Mouse (Mus musculus): Measurements from ENCODE around the gene Tmc4. TPM values are rescaled to one million over a fixed set of nuclear protein-coding genes. Genes with fewer than 3 reads are reported as not detected.

The Tmc4 gene
- polyA plus RNA-seq, 1 experiment from 2014 or later = 60.3 TPM

DNA sequence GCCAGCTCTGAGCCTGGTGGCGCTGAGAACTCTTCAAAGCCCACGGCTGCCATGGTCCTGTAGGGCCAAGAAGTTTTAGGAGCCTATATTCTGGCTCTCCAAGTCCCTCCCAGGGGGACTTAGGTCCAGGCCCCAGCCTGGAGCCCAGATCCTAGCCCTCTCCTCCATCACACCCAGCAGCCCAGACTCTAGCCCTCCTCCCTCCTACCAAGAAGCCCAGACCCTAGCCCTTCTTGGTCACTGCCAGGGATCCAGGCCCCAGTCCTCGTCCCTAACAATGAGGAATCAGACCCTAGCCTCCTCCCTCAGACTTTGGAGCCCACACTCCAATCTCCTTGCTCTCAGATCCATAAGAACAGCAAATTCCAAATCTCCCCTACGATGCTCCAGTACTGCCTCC is 48.3 kb downstream of the Tmc4 start:
- H3K9me3 ChIP-seq (ENCODE audit: low read length) = no peaks in the 10 kb centered on the region
- H3K27ac ChIP-seq (ENCODE audit: low read length) = peak overlapping the region; percentile 94
- no peaks in the 10 kb centered on the region for H3K36me3 ChIP-seq (ENCODE audit: insufficient read depth, low read length)
- WGBS = 27% methylated on average over 4 of the region's 4 CpGs
- H3K4me3 ChIP-seq (ENCODE audit: low read depth, low read length) = peak overlapping the region; percentile 65
- peak overlapping the region; percentile 76 for H3K4me2 ChIP-seq (replicated peaks; ENCODE audit: low read depth, low read length)
- no peak for ATAC-seq
- no peak for DNase-seq (ENCODE audit: low spot score)
- no peaks in the 10 kb centered on the region for H3K27me3 ChIP-seq (replicated peaks; ENCODE audit: insufficient read depth, low read length)
- TF ChIP-seq CTCF (IDR thresholded peaks at IDR 0.05) (no peak), EP300 (IDR thresholded peaks at IDR 0.05) (no peak)
- peak overlapping the region; percentile 69 for H3K9ac ChIP-seq (replicated peaks; ENCODE audit: low read depth)
- H3K4me1 ChIP-seq (ENCODE audit: insufficient read depth, low read depth, low read length) = peaks cover 11% of the 10 kb centered on the region; the same call in 1 of the 2 replicates

DNA sequence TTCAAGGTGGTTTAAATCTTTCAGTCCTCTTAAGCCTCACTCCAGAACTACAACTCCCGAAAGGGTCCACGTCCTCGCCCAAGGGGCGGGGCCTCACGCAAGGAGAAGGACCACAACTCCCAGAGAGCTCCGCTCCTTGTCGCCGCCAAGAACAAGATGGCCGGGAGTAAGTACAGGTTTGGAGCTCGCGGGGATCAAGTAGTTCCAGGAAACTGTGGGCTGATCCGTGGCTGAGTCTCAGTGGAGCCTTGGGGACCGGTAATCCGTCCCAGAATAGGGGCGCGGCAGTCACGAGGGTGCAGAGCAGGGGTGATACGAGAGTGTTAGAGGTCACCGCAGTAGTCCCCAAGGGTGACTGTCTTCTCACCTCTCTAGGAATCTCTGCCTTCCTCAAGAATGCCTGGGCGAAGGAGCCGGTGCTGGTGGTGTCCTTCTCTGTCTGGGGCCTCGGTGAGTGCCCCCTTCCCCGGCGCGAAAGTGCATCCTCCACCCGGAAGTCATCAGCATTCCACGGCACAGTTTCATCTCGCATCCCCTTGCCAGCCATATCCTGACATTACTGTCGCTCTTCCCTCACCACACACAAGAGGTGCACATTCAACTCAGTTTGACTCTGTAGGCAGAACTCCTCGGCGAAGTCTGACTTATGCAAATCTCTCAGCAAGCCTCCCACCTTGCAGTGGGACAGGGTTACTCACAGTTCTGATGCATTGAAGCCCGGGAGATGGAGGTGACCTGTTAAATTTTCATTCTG is 59.9 kb downstream of the Tmc4 start, which contains the start of gene Ndufa3:
Gene Ndufa3 (plus strand): TSS at position 132 of the 754 bp plus-strand sequence.
- Histone ChIP-seq H3K9ac (replicated peaks; ENCODE audit: low read depth) (peak within 1 kb of the TSS; percentile 80), H3K4me2 (replicated peaks; ENCODE audit: low read depth, low read length) (peak within 1 kb of the TSS; percentile 75), H3K9me3 (ENCODE audit: low read length) (no peaks in the 10 kb centered on the region), H3K4me3 (ENCODE audit: low read depth, low read length) (peak within 1 kb of the TSS; percentile 85), H3K36me3 (ENCODE audit: insufficient read depth, low read length) (peaks cover 14% of the 10 kb centered on the region; the same call in 1 of the 2 replicates), H3K27ac (ENCODE audit: low read length) (peak within 1 kb of the TSS; percentile 81), H3K27me3 (replicated peaks; ENCODE audit: insufficient read depth, low read length) (no peaks in the 10 kb centered on the region), H3K4me1 (ENCODE audit: insufficient read depth, low read depth, low read length) (peaks cover 6% of the 10 kb centered on the region)
- ATAC-seq (peak; percentile 99), DNase-seq (ENCODE audit: low spot score) (peak; percentile 97)
- no peak for TF ChIP-seq EP300 (IDR thresholded peaks at IDR 0.05)
- TF ChIP-seq CTCF (IDR thresholded peaks at IDR 0.05) = no peak
- under 1% methylated on average over 32 of the region's 32 CpGs for WGBS

DNA sequence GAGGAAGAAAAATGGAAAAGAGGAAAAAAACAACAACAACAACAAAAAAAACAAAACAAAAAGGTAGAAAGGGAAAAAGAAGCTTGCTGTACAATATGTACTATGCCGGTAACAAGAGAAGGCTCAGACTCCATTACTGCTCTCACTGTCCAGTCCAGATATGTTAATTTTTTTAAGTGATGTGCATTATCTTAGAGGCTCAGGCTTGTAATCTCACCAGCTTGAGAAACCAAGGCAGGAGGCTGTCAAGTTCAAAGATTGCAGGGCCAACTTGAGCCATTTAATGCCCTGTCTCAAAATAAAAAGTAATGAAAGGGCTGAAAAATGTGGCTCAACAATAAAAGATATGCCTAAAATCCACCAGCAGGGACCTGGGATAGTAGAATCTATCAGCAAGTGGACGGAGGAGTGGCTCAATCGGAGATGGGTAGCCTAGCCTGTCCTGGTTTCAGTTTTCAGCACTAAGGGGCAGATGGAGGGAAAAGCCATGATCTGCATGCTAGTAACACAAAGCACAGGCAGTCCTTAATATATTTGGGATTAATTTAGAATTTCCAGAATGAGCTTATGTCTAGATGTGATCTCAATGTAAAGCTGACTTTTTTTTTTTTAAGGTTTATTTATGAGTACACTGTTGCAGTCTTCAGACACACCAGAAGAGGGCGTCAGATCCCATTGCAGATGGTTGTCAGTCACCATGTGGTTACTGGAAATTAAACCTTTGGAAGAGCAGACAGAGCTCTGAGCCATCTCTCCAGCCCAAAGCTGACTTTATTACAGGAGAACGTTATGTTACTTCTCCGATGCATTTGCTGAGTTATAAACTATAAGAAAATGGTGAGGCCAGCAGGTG is 60.7 kb downstream of the Tmc4 start:
- no peak for DNase-seq (ENCODE audit: low spot score)
- no peak overlapping the region for H3K4me2 ChIP-seq (replicated peaks; ENCODE audit: low read depth, low read length)
- no peaks in the 10 kb centered on the region for H3K9me3 ChIP-seq (ENCODE audit: low read length)
- ATAC-seq = peak; percentile 50
- H3K36me3 ChIP-seq (ENCODE audit: insufficient read depth, low read length) = peaks cover 8% of the 10 kb centered on the region; the same call in 1 of the 2 replicates
- WGBS = 36% methylated on average over 6 of the region's 6 CpGs
- peaks cover 6% of the 10 kb centered on the region for H3K4me1 ChIP-seq (ENCODE audit: insufficient read depth, low read depth, low read length)
- H3K4me3 ChIP-seq (ENCODE audit: low read depth, low read length) = 0 out of 2 replicates have a peak overlapping the region, but pooled peaks have one; percentile 85
- H3K9ac ChIP-seq (replicated peaks; ENCODE audit: low read depth) = no peak overlapping the region
- TF ChIP-seq EP300 (IDR thresholded peaks at IDR 0.05) (0 out of 2 replicates have a peak, but pooled peaks have one; percentile 24), CTCF (IDR thresholded peaks at IDR 0.05) (peak; percentile 69)
- no peaks in the 10 kb centered on the region for H3K27me3 ChIP-seq (replicated peaks; ENCODE audit: insufficient read depth, low read length)
- H3K27ac ChIP-seq (ENCODE audit: low read length) = no peak overlapping the region

DNA sequence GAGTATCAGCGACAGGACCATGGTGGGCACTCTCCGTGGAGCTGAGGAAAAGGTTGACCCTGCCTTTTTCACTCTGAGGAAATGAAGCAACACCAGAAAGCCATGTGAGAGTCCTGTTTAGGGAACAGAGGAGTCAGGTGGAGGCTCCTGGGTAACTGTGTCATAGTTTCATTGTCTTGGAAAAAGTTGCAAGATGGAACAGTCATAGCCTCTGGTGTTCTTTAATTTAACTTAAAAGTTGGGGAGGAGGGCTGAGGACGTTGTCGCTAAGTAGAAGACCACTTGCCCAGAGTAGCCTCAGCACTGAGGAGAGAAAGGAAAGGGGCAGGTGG is 61.3 kb downstream of the Tmc4 start, which contains the start of gene Oscar:
Gene Oscar (minus strand): TSS at position 101 of the 332 bp plus-strand sequence.
- WGBS = 78% methylated on average over 4 of the region's 4 CpGs
- Histone ChIP-seq H3K27me3 (replicated peaks; ENCODE audit: insufficient read depth, low read length) (no peaks in the 10 kb centered on the region), H3K4me2 (replicated peaks; ENCODE audit: low read depth, low read length) (no peak within 1 kb of the TSS), H3K27ac (ENCODE audit: low read length) (no peak within 1 kb of the TSS), H3K4me3 (ENCODE audit: low read depth, low read length) (no peak within 1 kb of the TSS), H3K4me1 (ENCODE audit: insufficient read depth, low read depth, low read length) (peaks cover 6% of the 10 kb centered on the region), H3K9me3 (ENCODE audit: low read length) (no peaks in the 10 kb centered on the region), H3K36me3 (ENCODE audit: insufficient read depth, low read length) (peaks cover 7% of the 10 kb centered on the region; the same call in 1 of the 2 replicates), H3K9ac (replicated peaks; ENCODE audit: low read depth) (no peak within 1 kb of the TSS)
- TF ChIP-seq EP300 (IDR thresholded peaks at IDR 0.05) = no peak
- no peak for TF ChIP-seq CTCF (IDR thresholded peaks at IDR 0.05)
- DNase-seq (ENCODE audit: low spot score) (no peak), ATAC-seq (no peak)

Small RNAs within 50 kb of the gene (microRNA-seq; reads per million reads assigned to microRNA genes)
- 1.5 reads per million for gene Mir3572

Other genes with a start within 250 kb of the Tmc4 start
- 0.10 and 0.36 TPM in 2 replicates for gene Tarm1, start 174.9 kb downstream of the Tmc4 start, polyA plus RNA-seq (2015; fragmentation: Nextera tagmentation; extraction: Ambion mirVana)
- 0.11 and 0.14 TPM in 2 replicates for gene Oscar, start 61.4 kb downstream of the Tmc4 start, polyA plus RNA-seq (2015; fragmentation: Nextera tagmentation; extraction: Ambion mirVana)
- gene Ndufa3, start 60.2 kb downstream of the Tmc4 start, polyA plus RNA-seq (2015; fragmentation: Nextera tagmentation; extraction: Ambion mirVana) = 443 and 505 TPM in 2 replicates
- gene Tfpt, start 47.6 kb downstream of the Tmc4 start, polyA plus RNA-seq (2015; fragmentation: Nextera tagmentation; extraction: Ambion mirVana) = 16.3 and 16.7 TPM in 2 replicates
- 36.6 and 39.0 TPM in 2 replicates for gene Prpf31, start 47.6 kb downstream of the Tmc4 start, polyA plus RNA-seq (2015; fragmentation: Nextera tagmentation; extraction: Ambion mirVana)
- gene Cnot3, start 32.3 kb downstream of the Tmc4 start, polyA plus RNA-seq (2015; fragmentation: Nextera tagmentation; extraction: Ambion mirVana) = 23.9 and 24.4 TPM in 2 replicates
- gene Leng1, start 11.7 kb downstream of the Tmc4 start, polyA plus RNA-seq (2015; fragmentation: Nextera tagmentation; extraction: Ambion mirVana) = 16.0 and 16.4 TPM in 2 replicates
- gene Tsen34, start 15.3 kb upstream of the Tmc4 start, polyA plus RNA-seq (2015; fragmentation: Nextera tagmentation; extraction: Ambion mirVana) = 155 and 158 TPM in 2 replicates
- gene Mboat7, start 16.0 kb upstream of the Tmc4 start, polyA plus RNA-seq (2015; fragmentation: Nextera tagmentation; extraction: Ambion mirVana) = 39.1 and 43.8 TPM in 2 replicates
- gene Rps9, start 26.4 kb upstream of the Tmc4 start, polyA plus RNA-seq (2015; fragmentation: Nextera tagmentation; extraction: Ambion mirVana) = 1,058 and 1,064 TPM in 2 replicates
- 4.7 and 5.3 TPM in 2 replicates for gene Pirb, start 42.8 kb upstream of the Tmc4 start, polyA plus RNA-seq (2015; fragmentation: Nextera tagmentation; extraction: Ambion mirVana)
- 0.25 and 0.41 TPM in 2 replicates for gene Gm15448, start 148.1 kb upstream of the Tmc4 start, polyA plus RNA-seq (2015; fragmentation: Nextera tagmentation; extraction: Ambion mirVana)
- 2.2 and 2.4 TPM in 2 replicates for gene Pira2, start 167.5 kb upstream of the Tmc4 start, polyA plus RNA-seq (2015; fragmentation: Nextera tagmentation; extraction: Ambion mirVana)
- gene Gm14548, start 220.6 kb upstream of the Tmc4 start, polyA plus RNA-seq (2015; fragmentation: Nextera tagmentation; extraction: Ambion mirVana) = 1.3 and 1.6 TPM in 2 replicates
- gene Lilra6, start 237.9 kb upstream of the Tmc4 start, polyA plus RNA-seq (2015; fragmentation: Nextera tagmentation; extraction: Ambion mirVana) = 1.2 and 1.6 TPM in 2 replicates

All from lung, postnatal 0 days (tissue).